Mouse (Mus musculus): ENCODE data around the gene Syt1. TPM values are rescaled to one million over a fixed set of nuclear protein-coding genes. Genes with fewer than 3 reads are reported as not detected.

Syt1 gene
- total and polyA plus RNA-seq, 3 experiments: 0.01 to 0.11 TPM; not detected in 1

GRCm38 (mm10) chr10:108668944-108669343, 341.8 kb downstream of the Syt1 start:
- TF ChIP-seq TAL1 (conservative IDR thresholded peaks at IDR 0.05; ENCODE audit: low read depth, low read length) (no peak), CTCF (IDR thresholded peaks at IDR 0.05; ENCODE audit: low read depth, low read length) (no peak), GATA1 (IDR thresholded peaks at IDR 0.05; ENCODE audit: borderline replicate concordance, low read length) (no peak), GATA2 (IDR thresholded peaks at IDR 0.05; ENCODE audit: borderline replicate concordance, low read depth, low read length) (no peak), POLR2AphosphoS5 (IDR thresholded peaks at IDR 0.05; ENCODE audit: insufficient replicate concordance, low read depth, low read length) (no peak)
- Histone ChIP-seq H3K4me1 (ENCODE audit: insufficient read depth, low read depth, low read length) (no peaks in the 10 kb centered on the region), H3K36me3 (replicated peaks) (no peaks in the 10 kb centered on the region), H3K4me3 (ENCODE audit: low read depth, low read length) (no peak overlapping the region), H3K9me3 (replicated peaks) (no peaks in the 10 kb centered on the region), H3K27me3 (ENCODE audit: insufficient read depth, low read length) (no peaks in the 10 kb centered on the region)
- DNase-seq (ENCODE audit: low spot score): no peak
- no peak for ATAC-seq (ENCODE audit: extremely low read depth, insufficient number of reproducible peaks, low FRiP score, poor library complexity, severe bottlenecking)

DNA sequence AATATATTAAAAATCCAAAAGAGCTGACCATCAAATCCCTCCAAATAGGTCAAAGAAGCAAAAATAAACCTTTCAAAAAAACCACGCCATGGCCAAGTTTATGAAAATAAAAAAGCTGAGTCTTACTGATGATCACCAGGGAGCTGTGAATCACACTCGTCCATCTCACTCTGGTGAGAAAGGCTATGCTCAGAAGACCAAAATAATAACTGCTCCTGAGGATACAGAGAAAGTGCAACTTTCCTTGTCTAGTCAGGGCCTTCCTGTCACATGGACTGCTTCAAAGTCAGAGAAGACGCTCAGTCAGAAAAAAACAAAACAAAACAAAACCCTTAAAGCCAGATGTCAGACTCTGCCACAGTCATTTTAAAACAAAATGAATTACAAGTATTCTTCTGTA, 350.5 kb downstream of the Syt1 start:
- no peak for DNase-seq (ENCODE audit: low spot score)
- Histone ChIP-seq H3K9me3 (replicated peaks) (no peaks in the 10 kb centered on the region), H3K4me3 (ENCODE audit: low read depth, low read length) (no peak overlapping the region), H3K4me1 (ENCODE audit: insufficient read depth, low read depth, low read length) (peaks cover 5% of the 10 kb centered on the region), H3K27me3 (ENCODE audit: insufficient read depth, low read length) (no peaks in the 10 kb centered on the region), H3K36me3 (replicated peaks) (no peaks in the 10 kb centered on the region)
- TF ChIP-seq POLR2AphosphoS5 (IDR thresholded peaks at IDR 0.05; ENCODE audit: insufficient replicate concordance, low read depth, low read length): no peak
- TF ChIP-seq CTCF (IDR thresholded peaks at IDR 0.05; ENCODE audit: low read depth, low read length): no peak
- TF ChIP-seq TAL1 (conservative IDR thresholded peaks at IDR 0.05; ENCODE audit: low read depth, low read length): no peak
- no peak for TF ChIP-seq GATA1 (IDR thresholded peaks at IDR 0.05; ENCODE audit: borderline replicate concordance, low read length)
- TF ChIP-seq GATA2 (IDR thresholded peaks at IDR 0.05; ENCODE audit: borderline replicate concordance, low read depth, low read length): no peak
- no peak for ATAC-seq (ENCODE audit: extremely low read depth, insufficient number of reproducible peaks, low FRiP score, poor library complexity, severe bottlenecking)

- Histone ChIP-seq H3K36me3 (replicated peaks) (no peaks in the 10 kb centered on the region), H3K9me3 (replicated peaks) (no peaks in the 10 kb centered on the region), H3K27me3 (ENCODE audit: insufficient read depth, low read length) (no peaks in the 10 kb centered on the region), H3K4me3 (ENCODE audit: low read depth, low read length) (no peak overlapping the region), H3K4me1 (ENCODE audit: insufficient read depth, low read depth, low read length) (peaks cover 5% of the 10 kb centered on the region)
- no peak for DNase-seq (ENCODE audit: low spot score)
- TF ChIP-seq CTCF (IDR thresholded peaks at IDR 0.05; ENCODE audit: low read depth, low read length) (no peak), TAL1 (conservative IDR thresholded peaks at IDR 0.05; ENCODE audit: low read depth, low read length) (no peak), POLR2AphosphoS5 (IDR thresholded peaks at IDR 0.05; ENCODE audit: insufficient replicate concordance, low read depth, low read length) (no peak), GATA1 (IDR thresholded peaks at IDR 0.05; ENCODE audit: borderline replicate concordance, low read length) (no peak), GATA2 (IDR thresholded peaks at IDR 0.05; ENCODE audit: borderline replicate concordance, low read depth, low read length) (no peak)
- ATAC-seq (ENCODE audit: extremely low read depth, insufficient number of reproducible peaks, low FRiP score, poor library complexity, severe bottlenecking): no peak
These were observed 352.5 kb downstream of the Syt1 start for GRCm38 (mm10) chr10:108658300-108658699.

DNA sequence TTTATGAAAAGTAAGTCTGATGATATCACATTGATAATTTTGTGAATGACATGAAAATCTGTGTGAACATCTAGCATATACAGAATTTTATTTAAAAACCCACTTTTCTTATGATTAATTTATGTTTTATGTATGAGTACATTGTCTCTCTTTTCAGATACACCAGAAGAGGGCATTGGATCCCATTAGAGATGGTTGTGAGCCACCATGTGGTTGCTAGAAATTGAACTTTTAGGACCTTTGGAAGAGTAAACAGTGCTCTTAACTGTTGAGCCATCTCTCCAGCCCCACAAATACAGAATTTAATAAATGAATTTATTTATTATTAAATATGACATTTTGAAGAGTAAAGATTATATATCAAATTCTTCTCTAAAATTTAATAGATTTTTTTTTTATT, 353.1 kb downstream of the Syt1 start:
- Histone ChIP-seq H3K27me3 (ENCODE audit: insufficient read depth, low read length) (no peaks in the 10 kb centered on the region), H3K36me3 (replicated peaks) (no peaks in the 10 kb centered on the region), H3K9me3 (replicated peaks) (no peaks in the 10 kb centered on the region), H3K4me1 (ENCODE audit: insufficient read depth, low read depth, low read length) (peaks cover 5% of the 10 kb centered on the region), H3K4me3 (ENCODE audit: low read depth, low read length) (no peak overlapping the region)
- no peak for ATAC-seq (ENCODE audit: extremely low read depth, insufficient number of reproducible peaks, low FRiP score, poor library complexity, severe bottlenecking)
- DNase-seq (ENCODE audit: low spot score): no peak
- TF ChIP-seq POLR2AphosphoS5 (IDR thresholded peaks at IDR 0.05; ENCODE audit: insufficient replicate concordance, low read depth, low read length): no peak
- TF ChIP-seq GATA1 (IDR thresholded peaks at IDR 0.05; ENCODE audit: borderline replicate concordance, low read length): no peak
- TF ChIP-seq GATA2 (IDR thresholded peaks at IDR 0.05; ENCODE audit: borderline replicate concordance, low read depth, low read length): no peak
- TF ChIP-seq CTCF (IDR thresholded peaks at IDR 0.05; ENCODE audit: low read depth, low read length): no peak
- no peak for TF ChIP-seq TAL1 (conservative IDR thresholded peaks at IDR 0.05; ENCODE audit: low read depth, low read length)

GRCm38 (mm10) chr10:108656898-108657297, 353.9 kb downstream of the Syt1 start:
- no peaks in the 10 kb centered on the region for H3K36me3 ChIP-seq (replicated peaks)
- DNase-seq (ENCODE audit: low spot score) (no peak), ATAC-seq (ENCODE audit: extremely low read depth, insufficient number of reproducible peaks, low FRiP score, poor library complexity, severe bottlenecking) (no peak)
- no peak overlapping the region for H3K4me3 ChIP-seq (ENCODE audit: low read depth, low read length)
- H3K4me1 ChIP-seq (ENCODE audit: insufficient read depth, low read depth, low read length): peaks cover 8% of the 10 kb centered on the region
- H3K27me3 ChIP-seq (ENCODE audit: insufficient read depth, low read length): no peaks in the 10 kb centered on the region
- no peak for TF ChIP-seq CTCF (IDR thresholded peaks at IDR 0.05; ENCODE audit: low read depth, low read length)
- TF ChIP-seq TAL1 (conservative IDR thresholded peaks at IDR 0.05; ENCODE audit: low read depth, low read length): no peak
- no peak for TF ChIP-seq POLR2AphosphoS5 (IDR thresholded peaks at IDR 0.05; ENCODE audit: insufficient replicate concordance, low read depth, low read length)
- no peak for TF ChIP-seq GATA2 (IDR thresholded peaks at IDR 0.05; ENCODE audit: borderline replicate concordance, low read depth, low read length)
- no peaks in the 10 kb centered on the region for H3K9me3 ChIP-seq (replicated peaks)

DNA sequence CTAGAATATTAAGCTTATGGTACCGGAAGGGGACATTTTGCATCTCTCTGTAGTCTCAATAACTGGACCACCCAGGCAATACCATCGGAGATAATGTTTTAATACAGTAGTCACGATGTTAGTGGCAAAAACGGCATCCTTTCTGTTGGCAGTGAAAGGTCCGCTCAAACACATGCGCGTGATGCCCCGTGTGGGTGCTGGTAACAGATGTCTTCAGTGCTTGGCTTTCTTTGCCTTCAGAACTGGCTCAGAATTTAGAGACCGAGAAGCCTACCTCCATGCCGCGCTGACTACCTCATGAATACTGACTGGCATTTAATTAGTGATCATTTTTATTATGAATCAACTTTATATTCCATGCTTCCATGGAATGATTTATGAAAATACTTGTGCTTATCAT, 355.7 kb downstream of the Syt1 start:
- ATAC-seq (ENCODE audit: extremely low read depth, insufficient number of reproducible peaks, low FRiP score, poor library complexity, severe bottlenecking) (no peak), DNase-seq (ENCODE audit: low spot score) (no peak)
- no peaks in the 10 kb centered on the region for H3K27me3 ChIP-seq (ENCODE audit: insufficient read depth, low read length)
- no peaks in the 10 kb centered on the region for H3K36me3 ChIP-seq (replicated peaks)
- peaks cover 14% of the 10 kb centered on the region for H3K4me1 ChIP-seq (ENCODE audit: insufficient read depth, low read depth, low read length)
- no peaks in the 10 kb centered on the region for H3K9me3 ChIP-seq (replicated peaks)
- H3K4me3 ChIP-seq (ENCODE audit: low read depth, low read length): no peak overlapping the region
- TF ChIP-seq CTCF (IDR thresholded peaks at IDR 0.05; ENCODE audit: low read depth, low read length) (no peak), GATA1 (IDR thresholded peaks at IDR 0.05; ENCODE audit: borderline replicate concordance, low read length) (no peak), GATA2 (IDR thresholded peaks at IDR 0.05; ENCODE audit: borderline replicate concordance, low read depth, low read length) (no peak), TAL1 (conservative IDR thresholded peaks at IDR 0.05; ENCODE audit: low read depth, low read length) (no peak), POLR2AphosphoS5 (IDR thresholded peaks at IDR 0.05; ENCODE audit: insufficient replicate concordance, low read depth, low read length) (no peak)

All from G1E (cell line).